Mouse (Mus musculus) cerebellum, adult 2 months (tissue): Measurements from ENCODE around the gene Cryga.

ENCODE experiments used
- CTCF ChIP-seq: fragments of 200-500 bp; IDR thresholded peaks from 2 replicates; pipeline ENCODE4 v1.5.1; 2011; ENCODE audit warnings: low read depth, mild to moderate bottlenecking, control low read depth, low read length, moderate library complexity, borderline replicate concordance; ENCODE audit not compliant: insufficient read depth
- POLR2A ChIP-seq: fragments of 200-500 bp; IDR thresholded peaks from 2 replicates; pipeline ENCODE4 v1.6.1; 2011; ENCODE audit warnings: low read length, control low read depth, borderline replicate concordance; ENCODE audit not compliant: insufficient read depth

DNA sequence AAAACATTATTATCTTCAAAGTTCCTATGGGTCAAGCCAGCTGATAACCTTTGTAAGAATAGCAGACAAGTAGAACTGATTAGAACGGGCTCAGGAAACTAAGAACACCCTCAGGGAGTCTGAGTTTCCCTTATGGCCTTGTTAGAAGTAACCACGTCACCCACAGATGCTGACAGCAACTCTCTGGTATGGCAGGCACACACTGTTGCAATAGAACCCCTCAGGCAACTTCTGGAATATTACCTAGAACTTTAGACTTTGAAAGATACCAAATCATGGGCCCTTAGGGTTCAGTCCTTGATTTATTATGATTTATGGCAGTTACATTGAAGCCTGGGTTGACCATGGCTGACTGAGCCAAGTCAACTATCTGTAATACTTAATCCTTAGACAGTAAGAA lies 43.4 kb upstream of the Cryga start:
- TF ChIP-seq CTCF, result no peak
- TF ChIP-seq POLR2A, result no peak
